Mouse (Mus musculus) kidney, adult 2 months (tissue): ENCODE data around the gene Atg13. TPM values are rescaled to one million over a fixed set of nuclear protein-coding genes. Genes with fewer than 3 reads are reported as not detected.

Experiments used
- DNase-seq: peaks from one replicate; pipeline ENCODE4 v3.0.0; 2021
- H3K27ac ChIP-seq: fragments of 200-500 bp; 2 replicates; pipeline ENCODE4 v1.5.1; 2012; ENCODE audit warnings: low read depth, low read length, control low read depth, inconsistent platforms; ENCODE audit not compliant: insufficient read depth
- H3K27me3 ChIP-seq: fragments of 200-500 bp; replicated peaks from 2 replicates; pipeline ENCODE4 v1.6.1; 2012; ENCODE audit warnings: mild to moderate bottlenecking, moderate library complexity, low read length, inconsistent platforms; ENCODE audit not compliant: control insufficient read depth, insufficient read depth
- H3K36me3 ChIP-seq: fragments of 200-500 bp; 2 replicates; pipeline ENCODE4 v1.6.1; 2012; ENCODE audit warnings: mild to moderate bottlenecking, moderate library complexity, low read length, inconsistent platforms; ENCODE audit not compliant: control insufficient read depth, insufficient read depth
- H3K4me1 ChIP-seq: fragments of 200-500 bp; 2 replicates; pipeline ENCODE4 v1.6.1; 2011; ENCODE audit warnings: low read length; ENCODE audit not compliant: control insufficient read depth, insufficient read depth
- H3K4me3 ChIP-seq: fragments of 200-500 bp; 2 replicates; pipeline ENCODE4 v1.5.1; 2011; ENCODE audit warnings: mild to moderate bottlenecking, low read depth, low read length, control low read depth; ENCODE audit not compliant: insufficient read depth
- CTCF ChIP-seq: fragments of 200-500 bp; conservative IDR thresholded peaks from 2 replicates; pipeline ENCODE4 v1.5.1; 2011; ENCODE audit warnings: low read depth, mild to moderate bottlenecking, control low read depth, low read length, moderate library complexity, mixed read lengths; ENCODE audit not compliant: insufficient read depth, insufficient read length
- POLR2A ChIP-seq: fragments of 200-500 bp; IDR thresholded peaks from one replicate; pipeline ENCODE4 v1.6.1; 2011; ENCODE audit warnings: low read depth, low read length, control low read depth
- WGBS: fragments of 180-500 bp; shearing (Covaris S2); methylation state at CpG from one replicate; pipeline ENCODE4 v1.1.7; 2018; 5-methylcytosine and 5-hydroxymethylcytosine counted together
- polyA plus RNA-seq: library from polyadenylated mRNA; depleted of rRNA; stranded (reverse); fragments of >200 nt; gene quantifications from 2 replicates; pipeline ENCODE4 v1.2.3, GENCODE M21; 2012

Atg13 gene
- polyA plus RNA-seq, 1 experiment, result 32.5 TPM

DNA sequence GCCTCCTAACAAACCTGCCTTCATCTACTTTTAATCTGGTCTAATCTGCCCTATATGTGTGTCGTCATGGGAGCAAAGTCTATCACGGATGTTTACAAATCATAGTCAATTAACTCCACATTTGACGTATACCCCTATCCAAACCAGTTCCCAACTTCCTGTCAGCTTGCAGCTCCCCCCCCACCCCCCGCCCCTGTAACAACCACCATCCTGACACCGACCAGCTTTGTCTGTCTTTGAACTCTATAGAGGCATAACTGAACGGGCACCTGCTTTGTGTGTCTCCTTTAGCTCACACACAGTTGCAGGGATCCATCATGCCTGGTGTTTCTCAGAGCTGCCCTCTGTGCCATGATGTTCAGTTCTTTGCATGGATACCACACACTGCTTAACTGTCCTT is 71.4 kb downstream of the Atg13 start:
- TF ChIP-seq CTCF (no peak), POLR2A (no peak)
- Histone ChIP-seq H3K4me1 (no peaks in the 10 kb centered on the region), H3K27ac (no peak overlapping the region), H3K4me3 (no peak overlapping the region), H3K27me3 (no peaks in the 10 kb centered on the region), H3K36me3 (no peaks in the 10 kb centered on the region)
- no peak for DNase-seq
- WGBS, result 69% methylated on average over 6 of the region's 6 CpGs

DNA sequence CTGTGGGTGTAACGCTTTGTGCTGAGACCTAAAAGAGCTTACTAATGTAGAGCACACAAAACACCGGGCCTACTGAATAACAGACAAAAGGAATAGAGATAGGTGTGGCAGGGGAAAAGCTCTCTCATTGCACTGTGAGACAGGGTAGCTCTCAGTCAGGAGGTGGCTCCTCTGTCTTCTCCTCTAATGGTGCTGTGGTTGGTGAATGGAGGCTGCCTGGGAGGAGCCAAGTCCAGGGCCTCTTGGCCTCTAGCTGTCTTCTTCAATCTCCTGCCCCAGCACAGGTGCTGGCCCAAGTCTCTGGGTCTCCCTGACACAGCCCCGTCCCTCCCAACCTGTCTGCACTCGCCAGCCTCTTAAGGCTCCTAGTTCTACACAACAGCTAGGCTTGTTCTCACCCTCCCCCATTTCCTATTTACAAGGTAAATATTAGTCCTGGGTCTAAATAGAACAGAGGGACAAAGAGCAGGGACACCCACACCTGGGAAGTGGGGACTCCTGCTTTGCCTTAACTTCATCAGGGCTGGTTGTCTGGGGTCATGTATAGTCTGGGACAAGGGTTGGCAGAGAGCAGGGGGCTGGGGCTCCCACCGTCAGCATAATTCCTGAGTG is 73.5 kb downstream of the Atg13 start:
- no peak for TF ChIP-seq POLR2A
- TF ChIP-seq CTCF, result no peak
- 85% methylated on average over 5 of the region's 5 CpGs for whole genome bisulfite sequencing

DNA sequence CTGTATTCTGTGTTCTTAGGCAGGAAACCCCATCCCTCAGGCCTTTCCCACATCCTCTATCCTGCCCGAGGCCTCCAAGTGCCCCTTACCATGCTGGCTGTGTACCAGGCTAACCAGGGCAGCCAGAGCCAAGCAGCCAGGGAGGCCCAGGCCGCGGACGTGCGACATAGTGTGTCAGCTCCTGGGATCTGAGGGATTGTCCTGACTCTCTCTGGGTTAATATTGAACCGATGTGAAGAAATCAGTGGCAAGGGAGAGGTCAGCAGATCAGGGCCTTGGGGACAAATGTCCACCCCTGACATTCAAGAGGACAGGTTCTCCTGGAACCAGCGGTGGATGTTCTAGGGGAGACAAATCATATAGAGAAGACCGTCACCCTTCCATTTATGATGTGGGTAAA is 74.1 kb downstream of the Atg13 start, which contains the start of gene F2:
TSS of gene F2 (minus strand) at position 186 of the 400 bp plus-strand sequence.
- Histone ChIP-seq H3K36me3 (no peaks in the 10 kb centered on the region), H3K4me1 (no peaks in the 10 kb centered on the region), H3K27ac (no peak within 1 kb of the TSS), H3K4me3 (no peak within 1 kb of the TSS), H3K27me3 (no peaks in the 10 kb centered on the region)
- TF ChIP-seq CTCF (no peak), POLR2A (no peak)
- WGBS, result 79% methylated on average over 8 of the region's 8 CpGs
- no peak for DNase-seq

More for the DNA sequence above, 73.5 kb downstream of the Atg13 start:
- H3K4me3 ChIP-seq, result no peak overlapping the region
- H3K27me3 ChIP-seq, result no peaks in the 10 kb centered on the region
- H3K4me1 ChIP-seq, result no peaks in the 10 kb centered on the region
- DNase-seq, result no peak
- H3K27ac ChIP-seq, result no peak overlapping the region
- H3K36me3 ChIP-seq, result no peaks in the 10 kb centered on the region

DNA sequence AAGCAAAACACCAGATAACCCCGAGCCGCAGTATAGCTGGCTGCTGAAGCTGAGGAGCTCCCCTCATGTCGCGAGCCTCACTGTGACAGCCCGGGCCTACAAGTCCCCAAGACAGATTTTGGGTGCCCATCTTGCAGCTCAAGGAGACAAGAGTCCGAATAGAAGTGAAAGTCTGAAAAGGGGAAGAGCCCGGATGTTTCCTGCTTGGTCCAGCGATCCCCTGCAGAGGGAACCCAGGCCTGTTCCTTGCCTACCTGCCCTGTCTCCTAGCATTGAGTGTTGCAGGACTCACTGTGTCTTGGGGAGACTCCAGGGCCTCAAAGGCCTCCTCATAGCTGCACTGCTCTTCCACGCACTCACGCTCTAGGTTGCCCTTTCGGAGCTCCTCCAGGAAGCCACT is 74.9 kb downstream of the Atg13 start:
- H3K4me3 ChIP-seq, result no peak overlapping the region
- TF ChIP-seq POLR2A (no peak), CTCF (no peak)
- H3K36me3 ChIP-seq, result no peaks in the 10 kb centered on the region
- no peak overlapping the region for H3K27ac ChIP-seq
- no peaks in the 10 kb centered on the region for H3K27me3 ChIP-seq
- no peak for DNase-seq
- no peaks in the 10 kb centered on the region for H3K4me1 ChIP-seq
- 83% methylated on average over 11 of the region's 11 CpGs for WGBS

DNA sequence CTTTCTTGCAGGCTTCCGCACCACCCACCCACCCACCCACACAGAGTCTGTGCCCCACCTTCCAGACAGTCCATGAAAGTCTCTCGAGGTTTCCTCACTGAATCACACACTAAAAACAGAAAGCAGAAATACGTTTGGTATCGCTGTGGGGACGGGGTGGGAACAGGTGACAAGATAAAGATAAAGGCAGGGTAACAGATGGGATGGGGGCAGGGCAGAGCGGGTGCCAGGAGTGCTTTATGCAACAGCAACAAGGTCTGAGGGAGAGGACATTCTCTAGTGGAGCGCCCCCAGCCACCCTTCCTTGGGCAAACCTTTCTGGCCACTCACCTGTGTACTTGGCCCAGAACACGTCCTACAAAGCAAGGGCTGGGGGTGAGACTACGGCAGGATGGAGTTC is 75.5 kb downstream of the Atg13 start:
- DNase-seq, result no peak
- H3K4me1 ChIP-seq, result no peaks in the 10 kb centered on the region
- no peaks in the 10 kb centered on the region for H3K36me3 ChIP-seq
- TF ChIP-seq CTCF (no peak), POLR2A (no peak)
- no peaks in the 10 kb centered on the region for H3K27me3 ChIP-seq
- no peak overlapping the region for H3K4me3 ChIP-seq
- no peak overlapping the region for H3K27ac ChIP-seq
- 90% methylated on average over 9 of the region's 9 CpGs for WGBS

DNA sequence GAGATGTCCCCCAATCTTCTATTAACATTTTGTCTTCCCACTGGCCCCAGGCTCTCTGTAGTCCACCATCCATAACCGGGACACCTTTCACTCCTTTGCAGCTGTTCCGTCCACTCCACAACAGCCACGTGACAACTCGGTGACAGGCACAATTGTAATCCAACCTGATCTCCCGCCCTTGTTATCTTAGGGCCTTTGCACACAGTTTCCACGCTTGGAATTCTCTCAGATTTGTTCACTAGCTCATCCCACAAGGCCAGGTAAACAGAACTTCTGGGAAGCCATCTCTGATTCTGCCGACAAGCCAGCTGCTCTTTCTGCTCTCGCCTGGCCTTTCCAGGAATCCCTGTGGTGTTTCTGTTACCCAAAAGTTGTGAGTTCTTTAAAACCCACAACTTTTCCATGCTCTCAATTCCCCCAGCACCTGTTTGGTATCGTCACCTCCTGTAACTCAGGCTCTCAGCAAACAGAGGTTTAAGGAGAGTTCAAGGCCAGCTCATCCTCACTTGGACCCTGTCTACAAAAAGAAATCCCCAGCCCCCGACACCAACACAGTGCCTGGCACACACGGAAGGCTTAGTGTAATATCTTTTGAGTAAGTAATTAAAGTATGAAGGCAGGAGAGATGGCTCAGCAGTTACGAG is 76.9 kb downstream of the Atg13 start:
- H3K4me1 ChIP-seq, result no peaks in the 10 kb centered on the region
- 71% methylated on average over 12 of the region's 12 CpGs for WGBS
- H3K27me3 ChIP-seq, result no peaks in the 10 kb centered on the region
- H3K36me3 ChIP-seq, result no peaks in the 10 kb centered on the region
- no peak for TF ChIP-seq CTCF
- no peak for DNase-seq
- H3K4me3 ChIP-seq, result no peak overlapping the region
- H3K27ac ChIP-seq, result no peak overlapping the region

GRCm38 (mm10) chr2:91632316-91632715 is 78.1 kb downstream of the Atg13 start:
- WGBS, result 41% methylated on average over 5 of the region's 5 CpGs
- DNase-seq, result no peak
- no peak overlapping the region for H3K27ac ChIP-seq
- no peak overlapping the region for H3K4me3 ChIP-seq
- no peaks in the 10 kb centered on the region for H3K36me3 ChIP-seq
- H3K4me1 ChIP-seq, result no peaks in the 10 kb centered on the region
- H3K27me3 ChIP-seq, result no peaks in the 10 kb centered on the region
- TF ChIP-seq POLR2A, result no peak
